Mouse (Mus musculus) liver, embryonic 13.5 days (tissue): Measurements from ENCODE around the gene Nek4. TPM values are rescaled to one million over a fixed set of nuclear protein-coding genes. Genes with fewer than 3 reads are reported as not detected.

Experiments used
- ATAC-seq: fragments of 200-750 bp; cut with Nextera tagmentation; 2 replicates; pipeline ENCODE4 v1.8.0; 2017; ENCODE audit warnings: low read depth, mild to moderate bottlenecking, moderate number of reproducible peaks, moderate library complexity
- DNase-seq: peaks from one replicate; pipeline ENCODE4 v3.0.0; 2022
- H3K27ac ChIP-seq: fragments of 300-500 bp; sonication (generic); 2 replicates; pipeline ENCODE4 v1.5.1; 2015; ENCODE audit warnings: moderate library complexity, mild to moderate bottlenecking, inconsistent platforms
- H3K27me3 ChIP-seq: fragments of 300-500 bp; sonication (generic); 2 replicates; pipeline ENCODE4 v1.6.1; 2015; ENCODE audit warnings: mild to moderate bottlenecking, inconsistent platforms
- H3K36me3 ChIP-seq: fragments of 300-500 bp; sonication (generic); 2 replicates; pipeline ENCODE4 v1.6.1; 2015; ENCODE audit warnings: mild to moderate bottlenecking, inconsistent platforms
- H3K4me1 ChIP-seq: fragments of 300-500 bp; sonication (generic); replicated peaks from 2 replicates; pipeline ENCODE4 v1.6.1; 2015; ENCODE audit warnings: inconsistent platforms
- H3K4me2 ChIP-seq: fragments of 300-500 bp; sonication (generic); 2 replicates; pipeline ENCODE4 v1.6.1; 2015; ENCODE audit warnings: inconsistent platforms, mild to moderate bottlenecking, moderate library complexity
- H3K4me3 ChIP-seq: fragments of 300-500 bp; sonication (generic); replicated peaks from 2 replicates; pipeline ENCODE4 v1.5.1; 2015; ENCODE audit warnings: mild to moderate bottlenecking, inconsistent platforms
- H3K9ac ChIP-seq: fragments of 300-500 bp; sonication (generic); 2 replicates; pipeline ENCODE4 v1.6.1; 2015; ENCODE audit warnings: mild to moderate bottlenecking, inconsistent platforms
- H3K9me3 ChIP-seq: fragments of 300-500 bp; sonication (generic); replicated peaks from 2 replicates; pipeline ENCODE4 v1.6.1; 2016; ENCODE audit warnings: inconsistent platforms
- WGBS: fragments of 180-500 bp; shearing (Covaris S2); methylation state at CpG from one replicate; pipeline ENCODE4 v1.1.7; 2015; ENCODE audit not compliant: insufficient replicate concordance; 5-methylcytosine and 5-hydroxymethylcytosine counted together
- polyA plus RNA-seq: library from polyadenylated mRNA; unstranded; fragments of >200 nt; fragmentation: Nextera tagmentation; extraction: Ambion mirVana; gene quantifications from 2 replicates; pipeline ENCODE4 v1.2.1, GENCODE M21; 2015

The Nek4 gene
- polyA plus RNA-seq, 1 experiment from 2014 or later: 5.6 TPM

GRCm38 (mm10) chr14:30960366-30960765, 9.2 kb downstream of the Nek4 start:
- H3K36me3 ChIP-seq: peaks cover 3% of the 10 kb centered on the region; the same call in 1 of the 2 replicates
- no peak overlapping the region for H3K9ac ChIP-seq
- no peak overlapping the region for H3K4me3 ChIP-seq
- WGBS: 84% methylated on average over 1 of the region's 1 CpGs
- H3K4me1 ChIP-seq: peaks cover 5% of the 10 kb centered on the region
- no peaks in the 10 kb centered on the region for H3K27me3 ChIP-seq
- DNase-seq (no peak), ATAC-seq (no peak)
- H3K4me2 ChIP-seq: no peak overlapping the region
- H3K27ac ChIP-seq: no peak overlapping the region
- no peaks in the 10 kb centered on the region for H3K9me3 ChIP-seq

- 68% methylated on average over 6 of the region's 6 CpGs for WGBS
- H3K27me3 ChIP-seq: no peaks in the 10 kb centered on the region
- H3K36me3 ChIP-seq: peaks cover 16% of the 10 kb centered on the region
- no peaks in the 10 kb centered on the region for H3K4me1 ChIP-seq
- no peak overlapping the region for H3K4me3 ChIP-seq
- H3K4me2 ChIP-seq: no peak overlapping the region
- DNase-seq (no peak), ATAC-seq (no peak)
- H3K27ac ChIP-seq: no peak overlapping the region
- no peak overlapping the region for H3K9ac ChIP-seq
- H3K9me3 ChIP-seq: no peaks in the 10 kb centered on the region
Measured at GRCm38 (mm10) chr14:30974204-30974603, 23.0 kb downstream of the Nek4 start.

GRCm38 (mm10) chr14:30976222-30976621, 25.0 kb downstream of the Nek4 start:
- H3K27ac ChIP-seq: no peak overlapping the region
- no peak overlapping the region for H3K4me3 ChIP-seq
- no peaks in the 10 kb centered on the region for H3K4me1 ChIP-seq
- peaks cover 16% of the 10 kb centered on the region for H3K36me3 ChIP-seq
- no peaks in the 10 kb centered on the region for H3K27me3 ChIP-seq
- ATAC-seq (peak; percentile 50; the same call in 1 of the 2 replicates), DNase-seq (no peak)
- 65% methylated on average over 3 of the region's 3 CpGs for WGBS
- H3K9me3 ChIP-seq: no peaks in the 10 kb centered on the region
- H3K9ac ChIP-seq: no peak overlapping the region
- no peak overlapping the region for H3K4me2 ChIP-seq

GRCm38 (mm10) chr14:30996417-30996816, 45.2 kb downstream of the Nek4 start:
- Histone ChIP-seq H3K36me3 (peaks cover 14% of the 10 kb centered on the region; the same call in 1 of the 2 replicates), H3K27me3 (no peaks in the 10 kb centered on the region), H3K4me2 (no peak overlapping the region), H3K4me3 (no peak overlapping the region), H3K9ac (no peak overlapping the region), H3K27ac (no peak overlapping the region), H3K9me3 (no peaks in the 10 kb centered on the region), H3K4me1 (peaks cover 26% of the 10 kb centered on the region)
- ATAC-seq: no peak
- DNase-seq: no peak

GRCm38 (mm10) chr14:31000356-31000755, 49.2 kb downstream of the Nek4 start:
- Histone ChIP-seq H3K27ac (peak overlapping the region; percentile 92), H3K4me2 (peak overlapping the region; percentile 86), H3K36me3 (peaks cover 14% of the 10 kb centered on the region; the same call in 1 of the 2 replicates), H3K4me3 (peak overlapping the region; percentile 86), H3K4me1 (peaks cover 43% of the 10 kb centered on the region), H3K27me3 (no peaks in the 10 kb centered on the region), H3K9me3 (no peaks in the 10 kb centered on the region), H3K9ac (peak overlapping the region; percentile 91)
- ATAC-seq (no peak), DNase-seq (no peak)
- WGBS: 43% methylated on average over 10 of the region's 10 CpGs

- 0% methylated on average over 21 of the region's 21 CpGs for WGBS
Measured at GRCm38 (mm10) chr14:31000816-31001306, 49.7 kb downstream of the Nek4 start.

GRCm38 (mm10) chr14:31001307-31002205, 50.4 kb downstream of the Nek4 start, which contains the start of the genes Glt8d1 and Spcs1:
Glt8d1 (plus strand) TSS chr14:31001400.
Spcs1 (minus strand) TSS chr14:31001672.
- DNase-seq: peak; percentile 80
- Histone ChIP-seq H3K4me3 (peak within 1 kb of the TSS; percentile 86), H3K27me3 (no peaks in the 10 kb centered on the region), H3K9ac (peak within 1 kb of the TSS; percentile 91), H3K4me2 (peak within 1 kb of the TSS; percentile 86), H3K36me3 (peaks cover 14% of the 10 kb centered on the region; the same call in 1 of the 2 replicates), H3K9me3 (no peaks in the 10 kb centered on the region), H3K4me1 (peaks cover 47% of the 10 kb centered on the region), H3K27ac (peak within 1 kb of the TSS; percentile 92)
- ATAC-seq: peak; percentile 88
- under 1% methylated on average over 84 of the region's 84 CpGs for WGBS

More at GRCm38 (mm10) chr14:31000816-31001306, 49.7 kb downstream of the Nek4 start:
- peak overlapping the region; percentile 86 for H3K4me3 ChIP-seq
- peak overlapping the region; percentile 91 for H3K9ac ChIP-seq
- H3K9me3 ChIP-seq: no peaks in the 10 kb centered on the region
- DNase-seq: peak; percentile 7
- peaks cover 45% of the 10 kb centered on the region for H3K4me1 ChIP-seq
- peak; percentile 11 for ATAC-seq
- peaks cover 14% of the 10 kb centered on the region; the same call in 1 of the 2 replicates for H3K36me3 ChIP-seq
- H3K27me3 ChIP-seq: no peaks in the 10 kb centered on the region
- peak overlapping the region; percentile 92 for H3K27ac ChIP-seq
- peak overlapping the region; percentile 86 for H3K4me2 ChIP-seq

GRCm38 (mm10) chr14:31004527-31004926, 53.4 kb downstream of the Nek4 start:
- WGBS: 52% methylated on average over 2 of the region's 2 CpGs

GRCm38 (mm10) chr14:31006779-31007178, 55.6 kb downstream of the Nek4 start:
- Histone ChIP-seq H3K36me3 (peaks cover 32% of the 10 kb centered on the region), H3K9ac (no peak overlapping the region; the same call in 1 of the 2 replicates), H3K27me3 (no peaks in the 10 kb centered on the region), H3K4me2 (peak overlapping the region; percentile 14; the same call in 1 of the 2 replicates), H3K4me3 (no peak overlapping the region), H3K9me3 (no peaks in the 10 kb centered on the region), H3K4me1 (peaks cover 44% of the 10 kb centered on the region), H3K27ac (peak overlapping the region; percentile 73)
- DNase-seq: peak; percentile 48
- ATAC-seq: peak; percentile 81
- WGBS: 41% methylated on average over 5 of the region's 5 CpGs

More at GRCm38 (mm10) chr14:31004527-31004926, 53.4 kb downstream of the Nek4 start:
- H3K9me3 ChIP-seq: no peaks in the 10 kb centered on the region
- H3K4me1 ChIP-seq: peaks cover 52% of the 10 kb centered on the region
- H3K4me2 ChIP-seq: no peak overlapping the region
- peaks cover 11% of the 10 kb centered on the region for H3K36me3 ChIP-seq
- DNase-seq (no peak), ATAC-seq (no peak)
- H3K4me3 ChIP-seq: no peak overlapping the region
- no peaks in the 10 kb centered on the region for H3K27me3 ChIP-seq
- no peak overlapping the region for H3K27ac ChIP-seq
- H3K9ac ChIP-seq: no peak overlapping the region

GRCm38 (mm10) chr14:31011588-31011987, 60.4 kb downstream of the Nek4 start:
- DNase-seq: no peak
- WGBS: 84% methylated on average over 3 of the region's 3 CpGs
- H3K9me3 ChIP-seq: no peaks in the 10 kb centered on the region
- H3K9ac ChIP-seq: no peak overlapping the region
- peaks cover 32% of the 10 kb centered on the region for H3K4me1 ChIP-seq
- no peak overlapping the region for H3K4me2 ChIP-seq
- no peaks in the 10 kb centered on the region for H3K27me3 ChIP-seq
- H3K27ac ChIP-seq: no peak overlapping the region
- peaks cover 80% of the 10 kb centered on the region for H3K36me3 ChIP-seq
- ATAC-seq: no peak
- H3K4me3 ChIP-seq: no peak overlapping the region

- no peak overlapping the region for H3K4me2 ChIP-seq
- no peak overlapping the region for H3K4me3 ChIP-seq
- no peaks in the 10 kb centered on the region for H3K9me3 ChIP-seq
- no peaks in the 10 kb centered on the region for H3K27me3 ChIP-seq
- H3K9ac ChIP-seq: no peak overlapping the region
- WGBS: 83% methylated on average over 2 of the region's 2 CpGs
- ATAC-seq: no peak
- peaks cover 83% of the 10 kb centered on the region for H3K36me3 ChIP-seq
- peaks cover 38% of the 10 kb centered on the region for H3K4me1 ChIP-seq
- no peak overlapping the region for H3K27ac ChIP-seq
- DNase-seq: no peak
Measured at GRCm38 (mm10) chr14:31013928-31014327, 62.8 kb downstream of the Nek4 start.
